Mouse (Mus musculus) hematopoietic stem cell, adult 5-6 weeks (primary cell): ENCODE data around the gene Nol12. TPM values are rescaled to one million over a fixed set of nuclear protein-coding genes. Genes with fewer than 3 reads are reported as not detected.

Experiments used
- ATAC-seq, 2 experiments: fragments of 125-278 bp in 1 of 2; replicated peaks in 1 of 2; 2 replicates each; pipeline ENCODE4 v1.8.0; 2016 to 2017; ENCODE audit warnings: inconsistent platforms in 2 of 2, mild to moderate bottlenecking in 2 of 2, moderate number of reproducible peaks in 2 of 2, low read depth in 1 of 2, moderate TSS enrichment in 1 of 2; ENCODE audit not compliant: low FRiP score in 2 of 2, poor library complexity in 2 of 2, severe bottlenecking in 2 of 2, insufficient read depth in 1 of 2, low TSS enrichment in 1 of 2
- total RNA-seq: library from RNA; stranded (forward); fragments of 172-1452, 232-1000 nt; gene quantifications from 2 replicates; pipeline ENCODE4 v1.2.3, GENCODE M21; 2017

Nol12 gene
- total RNA-seq, 1 experiment from 2014 or later: 37.5 TPM

DNA sequence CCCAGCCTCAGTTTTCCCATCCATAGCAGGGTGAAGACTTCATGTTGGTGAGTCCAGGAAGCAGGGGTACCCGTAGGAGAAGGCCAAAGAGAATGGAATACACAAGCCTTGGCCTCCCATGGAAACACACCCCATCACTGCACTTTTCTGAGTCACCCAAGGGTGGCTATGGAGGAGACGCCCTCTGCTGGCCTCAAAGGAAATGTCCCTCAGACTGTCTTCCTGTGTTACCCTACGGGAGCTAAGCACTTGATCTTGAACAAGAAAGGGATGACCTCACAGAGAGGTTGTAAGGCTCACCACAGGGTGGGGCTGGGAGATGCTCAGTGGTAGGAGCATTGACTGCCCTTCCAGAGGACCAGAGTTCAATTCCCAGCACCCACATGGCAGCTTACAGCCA lies 3.2 kb upstream of the Nol12 start:
- peak; percentile 52 to 53; a peak in 3 of 4 replicates for ATAC-seq

- ATAC-seq: no peak
These were observed 1.7 kb downstream of the Nol12 start for GRCm38 (mm10) chr15:78936403-78936802.

GRCm38 (mm10) chr15:78937311-78937710 lies 2.6 kb downstream of the Nol12 start:
- no peak for ATAC-seq

DNA sequence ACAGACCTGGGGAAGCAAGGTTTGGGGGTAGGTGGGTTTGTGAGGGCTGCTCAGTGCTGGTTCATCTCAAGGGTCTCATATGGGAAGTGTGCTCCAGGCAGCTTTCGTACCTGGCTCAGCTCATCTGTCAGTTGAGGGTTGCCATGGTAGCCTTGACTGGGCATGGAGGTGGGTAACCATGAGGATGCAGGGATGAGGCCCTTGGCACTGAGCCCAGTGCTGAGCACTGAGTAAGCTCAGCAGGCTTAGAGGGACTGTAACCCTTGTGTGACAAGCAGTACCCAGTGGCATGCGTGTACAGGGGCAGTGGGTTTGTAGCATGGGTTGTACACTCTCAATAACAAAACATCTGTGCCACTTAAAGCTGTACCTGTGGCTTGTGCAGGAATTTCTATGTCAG lies 3.2 kb downstream of the Nol12 start:
- ATAC-seq: no peak

DNA sequence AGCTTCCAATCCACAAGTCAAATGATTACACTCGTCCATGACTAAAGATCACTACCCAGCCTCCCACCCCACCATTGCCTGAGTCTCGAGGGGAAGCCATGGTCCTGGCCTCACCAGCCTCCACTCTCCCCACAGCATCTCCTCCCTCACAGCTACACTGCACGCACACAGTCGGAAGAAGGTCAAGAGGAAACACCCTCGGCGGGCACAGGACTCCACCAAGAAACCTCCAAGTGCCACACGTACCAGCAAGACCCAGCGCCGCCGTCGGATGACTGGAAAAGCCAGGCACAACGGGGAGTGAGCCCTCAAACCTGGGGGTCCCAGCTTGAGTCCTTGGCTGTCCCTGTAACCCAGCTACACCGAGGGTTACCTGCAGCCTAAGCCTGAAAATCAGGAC lies 5.6 kb downstream of the Nol12 start:
- ATAC-seq: no peak

GRCm38 (mm10) chr15:78942663-78943062 lies 7.9 kb downstream of the Nol12 start:
- peak; percentile 66 to 67 for ATAC-seq

DNA sequence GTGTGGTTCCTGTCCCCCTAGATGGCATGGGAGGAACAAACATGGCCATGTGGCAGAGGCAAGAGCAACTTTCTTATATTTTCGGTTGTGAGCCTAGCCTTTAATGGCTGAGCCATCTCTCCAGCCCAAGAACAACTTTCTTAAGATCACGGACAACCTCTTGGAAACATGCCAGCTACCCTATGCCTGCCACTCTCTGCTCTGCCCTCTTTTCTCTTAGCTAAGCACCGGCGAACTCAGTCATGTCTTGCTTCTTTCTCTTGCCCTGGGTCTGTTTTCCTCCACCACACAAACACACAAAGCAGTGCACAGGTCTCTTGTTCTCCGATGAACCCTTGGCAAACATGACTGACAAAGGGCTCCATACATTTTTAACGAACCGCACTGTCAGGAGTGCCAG lies 11.5 kb downstream of the Nol12 start:
- ATAC-seq: no peak

- ATAC-seq: peak; percentile 89 to 92
These were observed 12.9 kb downstream of the Nol12 start, which contains the start of gene Triobp for GRCm38 (mm10) chr15:78947657-78948056. Gene Triobp, plus strand, starts transcription at chr15:78947724.

GRCm38 (mm10) chr15:78948152-78948725 lies 13.5 kb downstream of the Nol12 start:
- ATAC-seq: no peak

- ATAC-seq: no peak
These were observed 14.2 kb downstream of the Nol12 start for GRCm38 (mm10) chr15:78948883-78949282.

GRCm38 (mm10) chr15:78955663-78956062 lies 20.9 kb downstream of the Nol12 start:
- no peak for ATAC-seq

DNA sequence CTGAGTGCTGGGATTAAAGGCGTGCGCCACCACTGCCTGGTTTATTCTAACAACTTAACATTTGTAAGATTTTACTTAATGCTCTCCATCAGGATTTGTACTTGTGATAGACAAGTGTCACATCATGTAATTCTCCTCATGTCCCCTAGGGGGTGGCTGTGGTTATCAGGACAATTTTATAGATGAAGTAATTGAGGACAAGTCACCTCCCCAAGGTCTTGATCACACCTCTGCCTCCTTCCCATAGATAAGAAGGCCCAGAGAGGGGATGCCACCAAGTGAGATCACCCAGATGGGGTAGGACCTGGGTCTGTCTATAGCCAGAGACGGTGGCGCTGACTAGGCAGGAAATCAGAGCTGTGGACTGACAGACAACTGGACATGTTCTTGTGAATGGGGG lies 21.6 kb downstream of the Nol12 start:
- ATAC-seq: no peak; a peak in 1 of 4 replicates

DNA sequence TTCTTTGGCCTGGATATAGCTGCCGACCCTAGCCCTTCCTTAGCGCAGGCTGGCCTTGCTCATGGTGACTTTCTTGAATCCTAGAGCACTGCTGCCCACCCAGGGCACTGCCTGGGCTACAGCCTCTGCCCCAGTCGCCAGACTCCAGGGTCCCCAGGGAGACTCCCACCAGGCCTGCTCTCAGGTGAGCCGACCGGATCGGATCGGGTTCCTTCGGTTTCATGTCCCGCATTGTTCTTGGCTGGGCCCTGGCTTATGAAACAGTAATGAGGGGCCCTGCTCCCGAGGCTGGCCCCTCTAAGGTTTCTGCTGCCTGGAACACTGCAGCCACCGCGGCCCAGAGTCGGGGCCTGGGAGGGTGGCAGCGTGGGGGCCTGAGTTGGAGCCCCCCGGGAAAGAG lies 22.3 kb downstream of the Nol12 start:
- no peak for ATAC-seq

DNA sequence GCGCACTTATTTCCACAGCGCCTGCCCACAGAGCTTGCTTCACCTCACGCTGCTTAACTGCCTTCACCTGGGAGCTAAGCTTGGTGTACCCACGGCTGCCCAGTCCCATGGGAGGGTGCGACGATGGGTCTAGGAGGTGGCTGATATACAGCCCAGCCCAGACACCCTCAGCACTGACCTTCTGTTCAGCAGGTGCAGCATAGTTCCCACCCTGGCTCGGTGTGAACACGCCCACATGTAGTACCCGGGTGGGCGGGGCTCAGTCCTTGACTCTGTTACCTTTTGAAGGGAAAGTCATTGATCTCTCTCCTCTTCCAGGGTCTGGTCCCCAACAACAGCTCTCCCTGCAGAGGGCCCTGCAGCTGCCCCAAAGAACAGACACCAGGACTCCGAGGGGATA lies 24.8 kb downstream of the Nol12 start:
- ATAC-seq: no peak

DNA sequence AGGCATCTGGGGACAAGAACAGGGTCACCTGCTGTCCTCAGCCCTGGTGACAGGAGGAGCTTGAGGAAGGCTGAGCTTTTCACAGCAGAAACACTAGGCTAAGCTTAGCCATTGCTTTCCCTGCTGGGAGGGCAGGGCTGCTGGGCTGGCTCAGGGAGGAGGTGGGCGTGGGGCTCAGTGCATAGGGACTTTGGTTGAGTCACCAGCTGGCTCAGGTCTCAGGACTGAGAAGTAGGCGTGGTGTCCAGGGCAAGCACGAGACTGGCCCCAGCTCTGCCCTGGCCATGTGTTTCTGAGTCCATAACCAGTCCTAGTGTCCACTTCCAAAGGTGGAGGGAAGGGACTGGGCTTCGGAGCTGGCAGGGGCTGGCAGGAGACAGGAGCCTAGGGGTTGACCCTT lies 25.4 kb downstream of the Nol12 start:
- no peak for ATAC-seq

DNA sequence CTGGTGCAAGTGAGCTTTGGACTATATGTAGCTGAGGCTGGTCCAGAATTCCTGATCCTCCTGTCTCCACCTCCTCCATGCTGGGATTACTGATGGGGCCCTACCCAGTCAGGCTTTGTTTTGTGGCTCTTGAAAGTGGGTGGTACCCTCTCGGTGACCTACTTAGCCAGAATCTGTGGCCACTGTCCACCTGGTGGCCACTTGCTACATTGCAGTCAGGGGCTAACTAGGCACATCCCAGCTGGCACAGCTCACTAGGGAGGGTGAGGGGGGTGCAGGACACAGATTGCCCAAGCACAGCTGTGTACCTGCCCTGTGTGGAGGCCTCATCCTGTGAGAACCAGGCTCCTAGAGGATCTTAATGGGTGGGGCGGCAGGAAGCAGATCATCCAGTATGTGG lies 28.2 kb downstream of the Nol12 start:
- ATAC-seq: peak; percentile 70 to 87

DNA sequence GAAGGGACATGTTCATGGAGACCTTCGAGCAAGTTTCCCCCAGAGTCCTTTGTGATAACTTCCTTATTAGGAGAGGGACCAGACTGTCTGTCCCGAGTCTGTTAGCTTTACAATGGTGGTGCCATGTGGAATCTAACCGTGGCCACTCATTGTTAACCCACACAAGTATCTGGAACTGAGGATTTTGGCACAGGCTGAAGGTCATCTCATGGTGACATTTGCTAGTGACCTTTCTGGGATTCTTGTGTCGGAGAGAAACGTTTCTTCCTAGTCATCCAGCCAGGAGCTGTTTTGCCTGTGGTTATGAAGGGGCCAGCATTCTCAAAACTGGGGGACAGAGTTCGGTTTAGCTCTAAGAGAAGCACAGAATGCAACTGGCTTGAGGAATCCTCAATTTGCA lies 36.9 kb downstream of the Nol12 start:
- no peak for ATAC-seq

GRCm38 (mm10) chr15:78973950-78974349 lies 39.2 kb downstream of the Nol12 start:
- ATAC-seq: no peak

DNA sequence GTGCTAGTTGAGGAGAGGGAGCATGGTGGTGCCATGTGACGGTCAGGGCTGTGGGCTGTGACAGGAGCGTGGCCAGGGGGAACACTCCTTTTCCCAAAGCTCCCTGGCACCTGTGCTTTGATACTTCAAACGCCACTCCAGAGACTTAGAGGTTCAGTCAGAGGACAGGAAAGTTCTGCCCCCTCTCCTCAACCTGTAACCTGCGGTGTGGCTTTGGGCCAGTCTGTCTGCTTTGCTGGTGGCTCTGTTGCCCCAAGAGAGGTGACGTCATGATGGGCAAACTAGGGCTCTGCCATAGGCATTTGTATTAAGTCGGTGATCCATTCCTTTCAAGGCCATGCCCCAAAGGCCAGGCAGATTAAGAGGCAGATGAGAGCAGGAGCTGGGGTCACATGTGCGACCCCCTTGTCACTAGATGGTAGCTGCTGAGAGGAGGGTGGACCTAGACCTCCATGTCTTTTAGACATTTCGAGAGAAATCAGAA lies 43.0 kb downstream of the Nol12 start:
- no peak for ATAC-seq
